Mouse (Mus musculus): ENCODE data around the gene Dact1. TPM values are rescaled to one million over a fixed set of nuclear protein-coding genes. Genes with fewer than 3 reads are reported as not detected.
A peak's percentile ranks its signal among the peaks of the same experiment; 100 is the strongest.

Gene Dact1
- total and polyA plus RNA-seq, 3 experiments = 2.7 to 4.6 (median 3.7) TPM

DNA sequence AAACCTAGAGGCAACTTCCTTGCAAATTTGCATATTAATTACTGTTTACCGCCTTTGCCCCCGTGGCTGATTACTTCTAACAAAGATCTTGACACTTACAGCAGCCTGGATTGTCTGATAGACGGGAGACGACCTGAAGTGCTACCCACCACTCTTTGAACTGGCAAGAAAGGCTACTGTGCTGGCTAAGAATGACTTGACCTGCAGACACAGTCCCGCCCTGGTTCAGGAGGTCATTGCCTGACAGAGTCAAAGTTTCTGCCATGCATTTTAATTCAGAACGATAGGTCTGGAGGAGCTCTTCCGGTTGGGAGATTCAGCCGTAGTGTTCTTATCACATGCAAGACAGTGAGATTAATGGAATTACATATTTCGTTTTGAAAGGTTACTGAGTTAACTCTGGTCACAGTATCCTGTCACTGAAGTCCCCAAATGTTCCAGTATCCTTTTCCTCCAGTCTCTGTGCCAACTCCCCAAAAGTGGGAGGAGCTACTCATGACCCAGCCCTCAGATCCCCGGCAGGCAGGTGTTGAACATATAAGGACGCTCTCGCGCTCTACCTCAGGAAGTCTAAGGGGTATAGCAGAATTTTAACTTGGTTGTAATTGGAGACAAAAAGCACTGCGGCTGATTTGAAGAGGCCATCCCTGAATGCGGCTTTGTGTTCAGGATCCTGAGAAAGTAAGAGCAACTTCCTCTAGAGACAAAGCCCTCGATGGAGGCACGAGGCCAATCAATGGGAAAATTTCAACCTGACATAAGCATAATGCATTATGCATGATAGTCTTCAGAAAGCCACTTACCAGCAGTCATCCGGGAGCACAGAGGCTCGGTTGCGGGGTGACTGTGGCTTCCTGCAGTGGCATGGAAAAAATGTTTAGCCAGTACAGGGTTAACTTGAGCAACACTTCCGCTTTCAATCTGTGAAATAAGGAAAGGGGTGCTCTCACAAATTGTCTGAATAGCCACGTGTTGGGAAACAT, 15.4 kb upstream of the Dact1 start:
- Histone ChIP-seq H3K4me3 (replicated peaks in 1 of 3; ENCODE audit: low read depth in 2 of 3, low read length in 2 of 3, poor library complexity in 1 of 3) (no peak overlapping the region), H3K36me3 (replicated peaks in 1 of 2; ENCODE audit: control insufficient read depth in 1 of 2, insufficient read depth in 1 of 2, low read length in 1 of 2) (peaks cover 0 to 49% of the 10 kb centered on the region in 2 experiments), H3K9ac (ENCODE audit: insufficient read depth, low read depth) (no peak overlapping the region), H3K9me3 (replicated peaks; ENCODE audit: low read length) (no peaks in the 10 kb centered on the region), H3K27me3 (replicated peaks) (no peaks in the 10 kb centered on the region), H3K79me2 (replicated peaks; ENCODE audit: control insufficient read depth, extremely low read depth, insufficient read depth, poor library complexity, severe bottlenecking) (no peaks in the 10 kb centered on the region; the same call in 1 of the 2 replicates), H3K4me1 (ENCODE audit: control insufficient read depth in 1 of 2, insufficient read depth in 2 of 2) (peaks cover 2 to 15% of the 10 kb centered on the region in 2 experiments; a peak in 2 of 4 replicates), H3K27ac (ENCODE audit: insufficient read depth, low read depth) (no peak overlapping the region), H3K4me2 (ENCODE audit: insufficient read depth, low read depth, poor library complexity, severe bottlenecking) (no peak overlapping the region)
- in situ Hi-C loops (cut with MboI; ENCODE audit: low pct_ligation_motif_present, low pct_unique_long_range_greater_than_20kb, low sequenced_read_pairs) = no loop called here
- dilution Hi-C loops (cut with MboI; ENCODE audit: extremely low pct_ligation_motif_present, extremely low pct_unique_long_range_greater_than_20kb, low sequenced_read_pairs) = no loop called here
- no peak for TF ChIP-seq GABPA (IDR thresholded peaks at IDR 0.05; ENCODE audit: insufficient replicate concordance, low read depth, low read length)
- no peak for TF ChIP-seq RCOR1 (conservative IDR thresholded peaks at IDR 0.05; ENCODE audit: low read depth, low read length)
- TF ChIP-seq ELF1 (IDR thresholded peaks at IDR 0.05; ENCODE audit: low read depth, low read length) = no peak
- no peak for TF ChIP-seq ZMIZ1 (IDR thresholded peaks at IDR 0.05; ENCODE audit: low read depth, low read length)
- no peak for TF ChIP-seq CHD1 (IDR thresholded peaks at IDR 0.05; ENCODE audit: low read depth, low read length)
- no peak for TF ChIP-seq POLR2AphosphoS2 (IDR thresholded peaks at IDR 0.05; ENCODE audit: low read depth, low read length)
- TF ChIP-seq ZC3H11A (IDR thresholded peaks at IDR 0.05; ENCODE audit: low read depth, low read length) = no peak
- no peak for TF ChIP-seq MEF2A (IDR thresholded peaks at IDR 0.05; ENCODE audit: borderline replicate concordance, low read depth, low read length)
- TF ChIP-seq POLR2A (IDR thresholded peaks at IDR 0.05; ENCODE audit: low read depth, low read length) = no peak
- TF ChIP-seq JUND (conservative IDR thresholded peaks at IDR 0.05; ENCODE audit: low read depth, low read length) = no peak
- TF ChIP-seq USF2 (conservative IDR thresholded peaks at IDR 0.05; ENCODE audit: low read depth, low read length) = no peak
- no peak for TF ChIP-seq MAZ (IDR thresholded peaks at IDR 0.05; ENCODE audit: low read depth, low read length)
- TF ChIP-seq BHLHE40 (IDR thresholded peaks at IDR 0.05; ENCODE audit: low read depth, low read length) = peak; percentile 30; the same call in 1 of the 2 replicates
- TF ChIP-seq MYC (IDR thresholded peaks at IDR 0.05; ENCODE audit: low read depth, low read length) = peak; percentile 54; the same call in 1 of the 2 replicates
- TF ChIP-seq TCF12 (IDR thresholded peaks at IDR 0.05; ENCODE audit: low read depth, low read length) = no peak
- TF ChIP-seq SMC3 (IDR thresholded peaks at IDR 0.05; ENCODE audit: low read depth, low read length) = no peak
- TF ChIP-seq ZNF384 (IDR thresholded peaks at IDR 0.05; ENCODE audit: low read depth, low read length) = no peak
- 0 out of 2 replicates have a peak, but pooled peaks have one; percentile 18 for TF ChIP-seq ETS1 (conservative IDR thresholded peaks at IDR 0.05; ENCODE audit: low read depth, low read length)
- TF ChIP-seq KAT2A (IDR thresholded peaks at IDR 0.05; ENCODE audit: insufficient replicate concordance, low read length) = no peak
- TF ChIP-seq MAX (IDR thresholded peaks at IDR 0.05; ENCODE audit: low read length) = peak; percentile 24; the same call in 1 of the 2 replicates
- no peak for TF ChIP-seq JUN (IDR thresholded peaks at IDR 0.05; ENCODE audit: insufficient read depth, low read depth, low read length)
- no peak for TF ChIP-seq E2F4 (IDR thresholded peaks at IDR 0.05; ENCODE audit: insufficient replicate concordance, low read depth, low read length)
- no peak for TF ChIP-seq UBTF (IDR thresholded peaks at IDR 0.05; ENCODE audit: low read depth, low read length)
- no peak for TF ChIP-seq CHD2 (IDR thresholded peaks at IDR 0.05; ENCODE audit: low read length)
- TF ChIP-seq NRF1 (IDR thresholded peaks at IDR 0.05; ENCODE audit: low read depth, low read length) = no peak
- peak; percentile 34; the same call in 1 of the 2 replicates for TF ChIP-seq EP300 (IDR thresholded peaks at IDR 0.05; ENCODE audit: low read length)
- 0 out of 2 replicates have a peak, but pooled peaks have one; percentile 30 for TF ChIP-seq IRF4 (IDR thresholded peaks at IDR 0.05; ENCODE audit: low read depth, low read length)
- TF ChIP-seq MAFK (IDR thresholded peaks at IDR 0.05; ENCODE audit: insufficient replicate concordance, low read length) = no peak
- TF ChIP-seq HCFC1 (IDR thresholded peaks at IDR 0.05; ENCODE audit: low read depth, low read length) = no peak
- no peak for TF ChIP-seq RAD21 (IDR thresholded peaks at IDR 0.05; ENCODE audit: low read depth, low read length)
- DNase-seq (ENCODE audit: extremely low read depth) = peak; percentile 28

All from CH12.LX (cell line).